Mouse (Mus musculus): ENCODE results near the gene Cyct.

The Cyct gene

DNA sequence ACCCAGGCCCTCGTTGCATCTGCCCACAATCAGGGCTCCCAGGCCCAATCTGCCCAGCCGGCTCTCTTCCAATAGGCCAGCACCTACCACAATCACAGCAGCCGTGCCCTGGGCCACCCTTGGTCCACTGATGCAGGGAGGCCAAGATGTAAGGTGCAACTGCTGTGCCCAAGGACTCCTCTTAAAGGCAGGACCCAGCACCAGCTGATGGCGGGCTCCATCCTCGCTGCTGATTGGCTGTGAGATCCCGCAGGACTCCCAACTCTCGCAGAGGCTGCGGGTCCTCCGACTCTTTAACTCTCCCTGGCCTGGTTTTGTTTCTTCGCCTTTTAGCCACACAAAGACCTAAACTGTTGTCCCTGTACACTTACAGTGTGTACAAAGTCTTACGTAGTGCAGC is at the start of gene Cyct:
Cyct (minus strand) TSS at position 225 of the 400 bp plus-strand sequence.
- no peak for DNase-seq (ENCODE audit: low read depth, low spot score)

DNA sequence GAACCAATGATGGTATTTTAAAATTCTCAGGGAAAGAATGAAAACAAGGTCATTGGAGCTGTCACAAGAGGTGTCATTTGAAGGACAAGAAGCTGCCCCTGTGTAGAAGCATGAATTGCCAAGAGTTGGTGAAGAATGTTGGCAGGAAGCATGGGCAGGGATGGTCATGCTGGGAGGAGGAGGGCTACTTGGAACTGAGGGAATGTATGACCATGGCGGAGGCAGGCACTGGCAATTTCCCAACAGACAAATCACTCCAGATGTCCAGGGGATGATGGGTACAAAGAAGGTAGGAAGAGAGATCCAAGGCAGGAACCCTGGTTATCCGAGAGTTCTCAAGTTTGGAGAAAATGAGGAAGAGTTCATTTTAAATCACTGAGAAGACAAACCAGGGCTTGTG is 49.7 kb upstream of the Cyct start:
- DNase-seq (ENCODE audit: low read depth, low spot score) = no peak

DNA sequence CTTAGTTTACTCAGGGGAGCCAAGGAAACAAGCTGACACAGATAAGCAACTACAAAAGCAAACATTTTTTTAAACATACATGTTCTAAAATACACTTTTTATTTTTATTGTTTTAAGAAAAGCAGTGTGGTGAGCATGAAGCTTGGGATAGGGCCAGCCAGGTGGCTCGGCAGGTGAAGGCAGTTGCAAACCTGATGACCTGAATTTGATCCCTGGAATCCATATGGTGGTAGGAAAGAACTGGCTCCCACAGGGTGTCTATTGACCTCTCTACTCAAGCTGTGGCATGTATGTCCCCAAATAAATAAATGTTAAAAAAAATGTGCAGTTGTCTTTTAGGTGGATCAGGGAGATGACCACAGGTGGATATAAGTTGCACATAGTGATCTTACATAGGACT is 49.3 kb upstream of the Cyct start:
- no peak for DNase-seq (ENCODE audit: low read depth, low spot score)

DNA sequence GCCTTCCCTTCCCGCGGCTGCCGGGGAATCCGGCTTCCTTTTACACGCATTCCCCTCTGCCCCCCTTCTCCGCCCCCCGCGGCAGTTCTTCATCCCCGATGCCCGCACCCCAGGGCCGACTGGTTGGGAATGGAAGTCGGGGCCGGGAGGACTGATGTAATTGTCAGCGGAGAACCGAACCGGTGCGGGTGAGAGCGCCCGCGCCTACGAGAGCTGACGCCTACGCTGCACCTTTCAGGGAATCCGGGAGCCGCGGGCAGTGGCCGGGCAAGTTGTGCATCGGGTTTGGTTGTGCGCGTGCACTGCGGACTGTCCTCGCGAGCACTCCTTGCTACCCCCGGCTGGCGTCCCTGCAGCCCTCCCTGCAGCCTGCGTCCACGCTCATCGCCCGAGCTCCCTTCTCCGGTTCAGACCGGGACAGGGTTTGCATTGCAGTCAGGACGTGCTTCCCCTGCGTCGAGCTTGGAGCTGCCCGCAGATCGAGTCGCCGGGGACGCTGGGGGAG is 46.7 kb upstream of the Cyct start:
- peak; percentile 35 for DNase-seq (ENCODE audit: low read depth, low spot score)

DNA sequence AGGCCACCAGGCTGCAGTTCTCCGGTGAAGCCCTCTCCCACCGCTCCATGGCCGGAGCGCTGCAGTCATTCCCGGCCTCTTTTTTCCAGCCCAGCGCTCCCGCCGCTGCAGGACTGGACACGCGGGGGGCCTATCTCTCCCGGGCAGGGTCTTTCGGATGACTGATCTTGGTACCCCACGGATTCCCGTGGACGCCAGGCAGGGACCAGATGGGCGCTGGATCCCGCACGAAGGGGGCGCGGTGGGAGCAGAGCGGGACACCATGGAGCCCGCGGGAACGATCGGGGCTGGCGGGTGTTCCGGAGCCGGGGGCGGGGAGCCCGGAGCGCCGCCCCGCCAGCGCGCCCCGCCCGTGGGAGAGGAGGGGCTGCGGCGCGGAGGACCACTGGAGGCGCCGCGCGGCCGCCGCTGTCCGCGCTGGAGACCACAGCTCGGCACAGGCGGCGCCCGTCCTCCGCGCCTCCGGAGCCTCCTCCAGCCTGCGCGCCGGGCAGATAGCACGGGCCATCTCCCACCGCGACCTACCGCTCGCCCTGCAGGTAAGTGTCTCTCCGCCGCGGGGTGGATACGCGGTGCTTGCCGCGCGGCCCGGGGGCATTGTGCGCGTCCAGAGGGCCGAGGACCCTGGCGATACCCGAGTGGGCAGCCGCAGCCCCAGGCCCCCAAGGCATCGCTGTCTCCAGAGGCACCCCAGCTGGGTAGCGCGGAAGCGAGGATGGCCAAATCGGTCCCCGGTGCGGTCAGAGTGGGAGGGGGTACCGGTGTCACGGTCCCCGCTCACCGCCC is 46.1 kb upstream of the Cyct start, which contains the start of gene Osbpl6:
Osbpl6 (plus strand) TSS at position 358 of the 786 bp plus-strand sequence.
- peak; percentile 53 for DNase-seq (ENCODE audit: low read depth, low spot score)

DNA sequence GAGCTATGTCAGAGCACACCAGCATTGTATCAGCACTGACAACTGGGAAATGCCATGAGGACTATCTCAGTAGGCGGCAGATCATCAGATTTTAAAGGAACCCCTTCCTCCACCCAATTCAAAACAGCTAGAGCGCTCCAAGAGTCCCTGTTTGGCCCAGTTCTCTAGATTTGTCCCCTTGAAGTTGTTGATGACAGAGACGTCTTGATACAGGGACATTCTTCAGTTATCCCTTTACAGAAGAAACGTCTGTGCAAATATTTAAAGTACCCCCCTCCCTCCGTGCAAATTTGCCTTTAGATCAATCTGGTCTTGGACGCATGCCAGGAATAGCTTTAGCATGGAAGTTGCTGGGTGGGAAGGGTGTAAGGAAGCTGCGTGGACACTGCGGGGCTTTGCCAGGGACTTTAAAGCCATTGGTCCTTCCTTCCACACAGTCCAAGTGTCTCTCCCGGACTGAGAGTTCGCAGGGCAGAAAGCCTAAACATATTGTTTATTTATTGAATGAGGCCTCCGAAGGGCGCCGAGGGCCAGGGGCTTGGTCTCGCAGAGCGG is 45.4 kb upstream of the Cyct start:
- DNase-seq (ENCODE audit: low read depth, low spot score) = no peak

DNA sequence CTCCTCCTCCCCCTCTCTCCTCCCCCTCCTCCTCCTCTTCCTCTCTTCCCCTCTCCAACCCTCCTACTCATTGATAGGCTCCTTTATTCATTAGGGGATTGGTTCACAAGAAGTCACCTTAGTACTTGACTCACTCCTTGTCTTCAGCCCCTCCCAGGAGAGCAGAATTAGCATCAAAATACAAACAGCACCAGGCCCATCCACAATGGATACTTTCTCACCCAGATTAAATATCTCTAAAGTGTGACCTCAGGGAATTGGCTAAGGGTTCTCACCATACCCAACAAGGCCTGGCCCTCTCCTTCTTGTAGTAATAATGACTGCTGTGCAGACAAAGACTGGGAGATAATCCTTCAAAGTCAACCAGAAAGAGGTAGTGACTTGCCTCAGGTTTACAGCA is 39.9 kb upstream of the Cyct start:
- DNase-seq (ENCODE audit: low read depth, low spot score) = no peak

DNA sequence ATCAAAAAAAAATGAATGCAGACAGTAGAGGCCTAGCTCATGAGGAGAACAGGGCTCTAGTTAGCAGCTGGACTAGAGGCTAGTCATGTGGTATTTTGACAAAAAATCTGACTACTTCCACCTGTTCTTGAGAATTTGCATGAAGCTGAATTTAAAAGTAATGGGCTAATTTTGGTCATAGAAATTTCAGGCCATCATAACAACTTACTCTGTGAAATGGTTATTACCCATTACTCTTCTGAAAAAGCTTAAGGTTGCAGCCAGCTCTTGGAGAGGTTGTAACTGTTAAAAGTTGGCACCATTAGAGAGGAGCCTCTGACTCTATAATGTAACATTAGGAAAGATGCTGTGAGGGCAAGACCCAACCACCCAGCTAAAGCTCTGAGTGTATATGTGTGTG is 26.3 kb upstream of the Cyct start:
- no peak for DNase-seq (ENCODE audit: low read depth, low spot score)

DNA sequence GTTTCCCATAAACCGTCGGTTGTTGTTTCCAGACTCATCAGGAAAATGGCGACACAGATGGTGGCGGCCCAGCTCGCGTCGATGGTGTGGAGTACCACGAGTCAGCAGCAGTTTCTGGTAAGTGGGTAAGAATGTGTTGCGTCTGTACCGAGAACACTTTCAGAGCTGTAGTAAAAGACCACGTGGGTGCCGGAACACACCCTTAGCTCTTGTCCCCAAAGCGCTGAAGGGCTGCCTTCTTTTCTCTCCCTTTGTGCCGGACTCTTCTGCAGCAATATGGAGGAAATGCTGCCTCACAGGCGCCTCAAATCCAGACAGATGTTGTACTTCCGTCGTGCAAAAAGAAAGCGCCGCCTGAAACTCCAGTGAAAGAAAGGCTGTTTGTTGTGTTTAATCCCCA is 18.4 kb upstream of the Cyct start:
- DNase-seq (ENCODE audit: low read depth, low spot score) = no peak

DNA sequence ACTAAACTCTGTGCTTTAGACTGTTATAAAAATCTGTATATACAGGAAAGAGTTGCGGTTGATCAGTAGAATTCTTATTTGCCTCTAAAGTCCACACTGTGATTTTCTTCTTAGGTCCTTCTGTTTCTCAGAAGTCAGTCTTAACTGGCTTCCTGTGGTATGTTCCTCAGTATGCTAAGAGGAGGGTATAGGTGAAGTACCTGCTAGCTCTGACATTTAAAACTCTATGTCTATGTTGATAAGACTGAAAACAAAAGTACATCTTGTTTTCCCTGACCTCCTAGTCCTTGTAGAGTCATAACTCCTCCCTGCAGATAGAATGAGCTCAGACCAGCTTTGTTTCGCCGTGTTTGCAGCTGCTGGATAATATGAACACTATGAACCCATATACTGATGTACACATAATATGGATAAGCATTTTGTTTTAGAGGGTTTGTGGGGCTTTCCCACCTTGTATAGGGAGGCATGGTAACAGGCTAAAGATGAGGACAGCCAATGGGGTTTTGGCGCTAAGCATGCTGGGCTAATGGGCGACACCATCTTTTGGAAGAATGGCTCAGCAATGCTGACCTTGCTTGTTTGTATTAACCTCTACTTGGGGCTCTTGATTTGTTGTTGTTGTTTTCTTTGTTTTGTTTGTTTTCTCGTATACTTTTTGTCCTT is 14.4 kb upstream of the Cyct start:
- DNase-seq (ENCODE audit: low read depth, low spot score) = no peak

DNA sequence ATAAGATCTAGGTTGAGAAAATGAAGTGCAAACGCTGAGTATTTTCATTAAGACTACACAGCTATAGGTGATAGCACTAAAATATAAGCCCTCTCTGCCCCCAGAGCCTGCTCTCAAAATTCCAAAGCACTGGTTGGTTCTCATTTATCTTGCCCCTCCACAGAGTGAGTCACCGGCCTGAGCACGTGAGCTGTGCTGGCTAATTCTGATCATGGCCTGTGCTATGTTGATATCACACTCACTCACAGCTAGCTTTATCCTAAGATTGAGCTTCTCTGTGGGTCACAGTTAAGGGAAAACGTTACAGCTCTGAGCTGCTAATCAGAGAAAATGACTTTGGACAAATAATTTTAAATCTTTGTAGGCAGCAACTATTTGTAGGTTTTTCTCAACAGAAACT is 12.0 kb upstream of the Cyct start:
- no peak for DNase-seq (ENCODE audit: low read depth, low spot score)

DNA sequence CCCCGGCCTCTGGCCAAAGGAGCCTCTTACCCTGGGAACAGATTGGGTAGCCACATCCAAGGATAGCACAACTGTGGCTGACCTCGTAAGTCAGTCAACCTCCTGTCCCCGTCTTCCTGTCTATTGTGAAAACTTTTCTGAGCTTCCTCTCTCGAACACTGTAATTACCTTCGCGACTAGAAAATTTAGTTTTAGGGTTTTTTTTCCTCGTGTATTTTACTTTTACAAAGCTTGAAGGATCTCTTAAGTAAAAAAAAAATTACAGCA is 10.3 kb upstream of the Cyct start:
- no peak for DNase-seq (ENCODE audit: low read depth, low spot score)

DNA sequence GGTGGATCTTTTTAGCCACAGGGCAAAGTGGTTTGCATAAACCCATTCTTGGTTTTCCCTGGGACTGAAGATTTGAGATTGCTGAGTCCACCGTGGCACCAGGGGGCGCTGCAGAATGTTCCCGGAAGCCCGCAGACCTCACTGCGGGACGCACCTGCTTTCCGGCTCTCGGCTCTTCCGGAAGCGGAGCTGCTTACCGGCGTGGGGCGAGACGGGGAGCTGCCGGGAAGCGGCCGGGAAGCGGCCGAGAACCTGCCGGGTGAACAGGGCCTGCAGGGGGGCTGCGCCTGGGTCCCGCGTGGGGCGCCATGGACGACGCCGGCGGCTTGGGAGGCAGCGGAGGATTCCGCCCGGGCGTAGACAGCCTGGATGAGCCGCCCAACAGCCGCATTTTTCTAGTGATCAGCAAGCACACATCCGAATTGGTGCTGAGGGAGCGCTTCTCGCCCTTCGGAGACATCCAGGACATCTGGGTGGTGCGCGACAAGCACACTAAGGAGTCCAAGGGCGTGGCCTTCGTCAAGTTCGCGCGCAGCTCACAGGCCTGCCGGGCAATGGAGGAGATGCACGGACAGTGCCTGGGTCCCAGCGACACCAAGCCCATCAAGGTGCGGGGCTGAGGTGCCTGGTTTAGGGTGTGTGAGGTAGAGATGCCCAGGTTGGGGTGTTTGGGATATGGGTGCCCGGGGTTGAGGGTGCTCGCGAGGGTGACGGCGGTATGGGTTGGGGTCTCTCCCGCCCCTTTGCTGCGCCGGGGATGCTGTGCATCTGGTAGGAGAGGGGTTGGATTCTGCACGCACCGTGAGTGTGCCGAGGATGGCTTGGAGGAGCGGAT is 9.8 kb upstream of the Cyct start, which contains the start of gene Rbm45:
Rbm45 (plus strand) TSS at position 164 of the 835 bp plus-strand sequence.
- DNase-seq (ENCODE audit: low read depth, low spot score) = peak; percentile 88

DNA sequence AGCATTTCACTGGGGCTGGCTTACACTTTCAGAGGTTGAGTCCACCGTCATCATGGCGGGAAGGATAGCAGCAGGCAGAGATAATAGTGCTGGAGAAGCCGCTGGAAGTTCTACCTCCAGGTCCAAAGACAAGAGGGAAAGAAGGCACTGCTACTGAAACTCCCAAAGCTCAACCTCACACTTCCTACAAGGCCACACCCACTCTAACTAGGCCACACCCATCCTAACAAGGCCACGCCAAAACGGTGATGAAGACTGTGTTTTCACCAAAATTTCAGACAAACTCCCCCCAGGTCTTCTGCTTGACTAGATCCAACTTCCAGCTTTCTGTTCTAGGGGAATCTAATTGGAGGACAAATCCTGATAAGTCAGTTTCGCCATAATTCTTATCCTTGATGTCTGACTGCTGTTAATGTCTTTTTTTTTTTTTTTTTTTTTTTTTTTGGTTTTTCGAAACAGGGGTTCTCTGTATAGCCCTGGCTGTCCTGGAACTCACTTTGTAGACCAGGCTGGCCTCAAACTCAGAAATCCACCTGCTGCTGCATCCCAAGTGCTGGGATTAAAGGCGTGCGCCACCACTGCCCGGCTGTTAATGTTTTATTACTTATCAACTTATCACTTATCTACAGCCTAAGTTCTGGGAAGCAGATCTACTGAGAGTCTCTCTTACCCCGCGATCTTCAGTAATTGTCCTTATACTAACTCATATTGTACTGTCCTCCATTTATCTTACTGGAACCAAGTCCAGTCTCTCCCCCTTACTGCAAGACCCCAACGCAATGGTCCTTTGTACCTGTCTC is 8.8 kb upstream of the Cyct start:
- peak; percentile 9 for DNase-seq (ENCODE audit: low read depth, low spot score)

DNA sequence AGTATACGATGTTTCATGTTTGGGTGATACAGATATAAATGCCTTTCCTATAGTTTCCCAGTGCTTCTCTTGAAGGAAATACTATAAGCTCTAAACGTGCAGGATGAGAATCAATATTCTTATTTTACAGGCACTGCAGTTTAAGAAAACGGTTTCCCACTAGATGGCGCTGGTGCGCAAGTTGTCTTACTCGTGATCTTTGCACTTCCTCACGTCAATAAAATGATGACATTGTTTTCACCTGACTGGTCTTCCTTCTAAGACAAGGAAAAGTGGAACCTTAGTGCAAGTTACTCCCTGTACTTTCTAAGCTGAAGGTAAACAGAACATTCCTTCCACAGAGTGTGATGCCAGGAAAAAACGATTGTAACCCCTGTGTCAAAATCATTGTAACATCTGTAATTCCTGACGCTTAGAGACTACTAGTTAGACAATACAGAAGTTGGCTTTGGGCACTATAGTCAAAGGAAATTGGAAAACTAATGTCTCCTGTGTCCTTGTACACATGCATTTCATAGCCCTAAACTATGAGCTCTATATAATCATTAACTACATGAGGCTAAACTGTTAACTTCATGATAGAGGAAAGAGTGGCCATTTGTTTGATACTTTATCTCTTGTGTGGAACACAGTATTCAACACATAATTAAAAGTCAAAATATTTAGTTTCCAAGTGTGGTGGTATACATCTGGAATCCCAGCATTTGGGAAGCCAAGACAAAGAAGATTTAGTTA is 7.1 kb upstream of the Cyct start:
- DNase-seq (ENCODE audit: low read depth, low spot score) = peak; percentile 73

DNA sequence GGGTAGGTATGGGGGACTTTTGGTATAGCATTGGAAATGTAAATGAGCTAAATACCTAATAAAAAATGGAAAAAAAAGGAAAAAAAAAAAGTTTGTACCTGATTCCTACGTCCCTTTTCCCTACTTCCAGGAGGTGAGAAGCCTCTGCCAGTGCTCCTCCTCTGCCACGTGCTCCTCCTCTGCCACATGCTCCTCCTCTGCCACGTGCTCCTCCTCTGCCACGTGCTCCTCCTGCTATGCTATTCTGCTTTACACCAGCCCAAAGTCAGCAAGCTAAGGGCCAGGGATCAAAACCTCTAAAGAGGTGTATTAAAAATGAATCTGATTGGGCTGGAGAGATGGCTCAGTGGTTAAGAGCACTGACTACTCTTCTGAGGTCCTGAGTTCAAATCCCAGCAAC is 5.6 kb upstream of the Cyct start:
- DNase-seq (ENCODE audit: low read depth, low spot score) = no peak

DNA sequence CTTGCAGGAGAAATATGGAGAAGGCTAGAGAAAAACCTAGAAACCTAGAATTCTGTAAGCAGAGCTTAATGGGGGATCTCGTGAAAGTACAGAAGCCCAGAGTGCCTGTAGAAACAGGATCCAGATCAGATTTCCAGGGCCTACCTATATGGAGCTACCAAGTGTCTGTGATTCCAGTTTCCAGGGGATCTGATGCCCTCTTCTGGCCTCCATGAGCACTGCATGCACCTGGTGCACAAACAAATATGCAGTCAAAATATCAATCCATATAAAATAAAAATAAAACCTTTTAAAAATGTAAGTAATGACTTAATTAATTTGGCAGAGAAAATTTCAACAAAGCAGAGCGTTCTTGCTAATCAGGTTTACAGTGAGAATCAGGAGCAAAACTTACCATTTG is 1.9 kb upstream of the Cyct start:
- no peak for DNase-seq (ENCODE audit: low read depth, low spot score)

DNA sequence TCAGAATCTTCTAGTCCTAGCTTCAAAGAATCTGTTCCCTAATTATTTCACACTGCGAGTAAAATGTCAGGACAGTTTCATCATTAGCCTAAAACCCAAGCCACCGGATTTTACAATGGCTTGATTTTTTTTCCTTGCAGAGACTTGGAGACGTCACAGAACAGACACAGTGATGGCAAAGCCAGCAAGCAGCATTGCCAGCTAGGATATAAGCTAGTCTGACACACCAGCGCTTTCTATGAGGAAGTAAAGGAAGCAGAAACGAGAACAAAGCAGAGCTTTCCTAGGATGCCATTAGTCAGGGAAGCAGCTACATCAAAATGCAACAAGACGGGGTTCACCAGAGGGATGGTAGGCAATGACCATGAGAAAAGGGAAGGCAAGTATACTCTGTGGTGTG is 12.4 kb downstream of the Cyct start:
- DNase-seq (ENCODE audit: low read depth, low spot score) = no peak

DNA sequence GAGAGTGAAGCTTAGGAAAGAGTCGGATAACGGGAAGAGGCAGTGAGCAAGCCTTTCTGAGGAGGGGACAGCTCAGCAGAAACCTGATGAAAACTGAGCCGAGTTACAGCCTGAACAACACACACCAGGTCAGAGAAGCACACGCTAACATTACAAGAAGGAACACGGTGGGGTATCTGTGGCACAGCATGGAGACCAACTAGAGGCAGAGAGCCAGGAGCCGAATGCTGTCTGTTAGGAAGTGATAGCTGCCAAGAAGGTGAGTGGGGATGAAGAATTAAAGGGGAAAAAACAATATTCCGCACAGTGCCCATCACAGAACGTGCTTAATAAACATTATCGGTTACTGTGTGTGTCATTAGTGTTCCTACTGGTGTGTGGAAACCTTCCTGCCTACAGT is 18.1 kb downstream of the Cyct start:
- DNase-seq (ENCODE audit: low read depth, low spot score) = no peak
